Mouse (Mus musculus): ENCODE measurements at regions not wholly inside any gene's neighbourhood (a gene's known extent, or its start where the extent isn't known, plus 50 kb on each side); places are given as distances from the start of the nearest gene placed in this dataset.

GRCm38 (mm10) chr2:178958829-178959228 is 483.4 kb upstream of the Cdh4 start:
- no peak for DNase-seq

DNA sequence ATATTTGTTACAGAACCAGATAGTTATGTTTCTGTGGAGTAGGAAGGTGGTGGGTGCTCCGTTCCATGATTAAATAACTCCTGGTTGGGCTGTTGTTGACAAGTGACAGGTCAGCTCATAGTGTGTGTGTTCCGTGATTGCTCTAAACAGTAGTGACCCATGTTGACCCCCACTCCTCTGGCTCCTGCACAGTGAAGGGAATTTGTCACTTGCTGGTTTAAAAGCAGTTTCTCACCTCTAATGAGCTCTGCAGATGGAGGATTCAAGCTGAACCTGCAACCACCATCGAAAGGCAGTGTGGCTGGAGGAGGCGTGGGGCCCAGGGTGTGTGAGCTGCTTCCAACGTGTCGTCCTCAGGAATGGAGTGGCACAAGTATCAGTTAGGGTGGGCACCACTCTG is 482.6 kb upstream of the Cdh4 start:
- no peak for DNase-seq

DNA sequence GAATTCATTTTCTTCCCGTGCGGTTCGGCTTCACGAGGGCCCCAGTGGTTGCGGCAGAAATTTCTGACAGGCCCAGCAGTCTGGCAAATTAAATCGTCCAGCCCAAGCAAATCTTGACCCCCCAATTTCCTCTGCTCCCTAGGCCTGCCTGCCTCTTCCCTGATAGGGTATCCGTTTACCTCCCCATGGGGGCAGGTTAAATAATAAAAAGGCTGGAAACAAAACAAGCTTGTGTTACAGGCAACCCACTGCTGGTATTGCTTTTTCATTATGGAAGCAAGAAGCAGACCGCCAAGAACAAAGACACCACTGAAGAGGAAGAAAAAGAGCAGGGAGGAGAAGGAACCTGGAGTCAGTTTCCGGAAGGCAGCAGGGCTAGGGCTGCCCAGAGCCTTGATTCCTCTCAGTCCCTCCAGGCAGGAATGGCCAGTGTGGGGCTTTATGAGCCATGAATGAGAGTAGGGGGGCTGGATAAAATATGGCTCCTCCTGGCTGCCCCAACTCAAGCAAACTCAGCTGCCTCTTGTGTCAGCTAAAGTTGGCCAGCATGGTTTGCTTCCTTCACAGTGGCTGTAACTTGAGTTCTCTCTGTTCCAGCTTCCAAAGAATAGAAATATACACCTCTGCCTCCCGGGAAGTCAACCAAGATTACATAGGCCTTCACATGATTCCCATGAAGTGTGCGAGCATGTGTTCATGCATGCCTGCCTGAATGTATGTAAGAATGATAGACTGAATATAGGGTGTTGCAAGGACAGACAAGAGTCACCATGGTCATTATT is 474.5 kb upstream of the Cdh4 start:
- no peak for DNase-seq

DNA sequence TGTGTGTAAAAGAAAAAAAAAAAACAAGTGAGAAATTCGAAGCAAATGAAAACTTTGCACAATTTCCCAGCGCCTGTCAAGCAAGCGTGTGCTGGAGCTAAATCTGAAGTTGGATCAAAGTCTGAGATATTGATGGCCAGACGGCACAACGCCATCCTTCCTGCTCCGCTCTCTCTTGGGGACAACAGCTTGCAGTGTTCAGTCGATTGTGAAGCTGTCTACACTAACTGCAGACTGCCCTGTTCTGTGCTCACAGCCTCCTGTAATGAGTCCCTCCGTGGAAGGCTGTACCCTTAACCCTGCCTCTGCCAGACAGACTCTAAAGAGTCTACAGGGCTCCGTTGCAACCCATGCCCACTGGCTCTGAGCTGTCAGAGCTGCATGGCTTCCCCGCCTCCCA is 472.5 kb upstream of the Cdh4 start:
- no peak for DNase-seq

- no peak for DNase-seq
Measured at GRCm38 (mm10) chr2:178975366-178975765, 466.9 kb upstream of the Cdh4 start.

GRCm38 (mm10) chr2:178976046-178976445 is 466.2 kb upstream of the Cdh4 start:
- DNase-seq = no peak

GRCm38 (mm10) chr2:178976495-178976894 is 465.7 kb upstream of the Cdh4 start:
- DNase-seq = no peak

GRCm38 (mm10) chr2:178979451-178979850 is 462.8 kb upstream of the Cdh4 start:
- DNase-seq = no peak

- DNase-seq = no peak
Measured at GRCm38 (mm10) chr2:178981736-178982502, 460.3 kb upstream of the Cdh4 start.

- no peak for DNase-seq
Measured at GRCm38 (mm10) chr2:178983801-178984200, 458.4 kb upstream of the Cdh4 start.

DNA sequence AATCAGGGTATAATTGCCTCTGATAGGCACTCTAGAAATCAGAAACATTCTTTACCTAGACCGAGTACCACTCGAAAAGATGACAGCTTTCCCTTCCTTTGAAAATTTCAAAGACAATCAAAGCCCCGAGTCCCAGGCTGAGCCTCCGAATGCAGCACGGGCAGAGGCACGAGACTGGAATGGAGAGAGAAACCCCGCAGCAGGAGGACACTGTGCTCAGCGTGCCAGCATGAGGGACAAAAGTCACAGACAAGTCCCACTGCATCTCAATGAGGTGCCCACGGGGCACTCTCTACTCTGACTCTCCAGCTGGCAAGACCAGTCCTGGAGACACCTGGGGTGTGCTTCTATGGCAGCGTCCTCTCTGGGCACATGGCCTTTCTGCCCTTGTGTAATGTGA is 454.3 kb upstream of the Cdh4 start:
- DNase-seq = no peak

DNA sequence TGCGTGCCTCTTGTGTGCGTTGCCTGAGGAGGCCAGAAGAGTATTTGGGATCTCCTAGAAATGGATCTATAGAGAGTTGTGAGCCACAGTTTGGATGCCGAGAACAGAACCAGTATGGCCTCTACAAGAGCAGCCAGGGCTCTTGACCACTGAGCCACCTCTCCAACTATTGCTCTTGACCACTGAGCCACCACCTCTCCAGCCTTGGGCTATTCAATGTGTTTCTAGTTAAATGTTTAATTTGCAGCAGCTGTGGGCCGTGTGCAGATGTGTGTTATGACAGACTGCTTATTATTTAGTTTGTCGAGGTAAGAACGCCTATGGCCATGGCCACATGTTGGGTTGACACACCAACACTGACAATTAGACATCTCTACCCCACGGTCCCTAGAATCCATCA is 452.9 kb upstream of the Cdh4 start:
- no peak for DNase-seq

DNA sequence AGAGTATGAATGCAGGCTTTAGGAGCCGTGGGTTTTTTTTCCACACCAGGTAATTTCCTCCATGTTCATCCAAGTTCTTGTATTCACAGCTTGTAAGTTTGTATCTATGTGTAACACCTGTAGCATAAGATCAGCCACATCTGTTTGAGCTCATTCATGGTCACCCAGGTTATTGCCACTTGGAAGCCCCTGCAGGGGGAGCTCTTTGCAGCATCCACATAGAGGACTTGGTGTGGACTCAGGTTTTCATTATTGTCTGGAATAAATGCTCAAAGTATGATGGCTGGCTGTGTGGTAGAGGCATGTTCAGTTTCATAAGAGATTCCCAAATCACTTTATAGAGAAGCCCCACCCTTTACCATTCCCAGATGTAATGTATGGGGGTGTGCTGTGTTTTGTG is 452.4 kb upstream of the Cdh4 start:
- no peak for DNase-seq

DNA sequence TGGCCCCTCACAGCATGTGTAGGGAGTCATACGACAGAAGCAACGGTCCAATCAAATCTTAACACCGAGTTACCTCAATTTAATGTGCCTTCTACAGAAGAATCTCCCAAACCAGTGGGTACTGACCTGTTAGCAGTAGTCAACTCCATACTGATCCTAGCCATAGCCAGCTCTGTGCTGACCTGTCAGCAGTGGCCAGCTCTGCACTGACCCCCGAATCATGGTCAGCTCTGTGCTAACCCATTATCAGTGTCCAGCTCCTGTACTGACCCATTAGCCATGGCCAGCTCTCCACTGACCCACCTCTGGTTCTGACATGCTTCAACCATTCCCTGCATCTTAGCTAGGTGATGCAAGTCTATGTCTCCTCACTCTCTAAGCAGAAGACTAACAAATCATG is 451.3 kb upstream of the Cdh4 start:
- DNase-seq = no peak

- DNase-seq = no peak
Measured at GRCm38 (mm10) chr2:178992334-178993116, 449.7 kb upstream of the Cdh4 start.

GRCm38 (mm10) chr2:178997921-178998320 is 444.3 kb upstream of the Cdh4 start:
- no peak for DNase-seq

GRCm38 (mm10) chr2:179000448-179001081 is 441.7 kb upstream of the Cdh4 start:
- DNase-seq = no peak

DNA sequence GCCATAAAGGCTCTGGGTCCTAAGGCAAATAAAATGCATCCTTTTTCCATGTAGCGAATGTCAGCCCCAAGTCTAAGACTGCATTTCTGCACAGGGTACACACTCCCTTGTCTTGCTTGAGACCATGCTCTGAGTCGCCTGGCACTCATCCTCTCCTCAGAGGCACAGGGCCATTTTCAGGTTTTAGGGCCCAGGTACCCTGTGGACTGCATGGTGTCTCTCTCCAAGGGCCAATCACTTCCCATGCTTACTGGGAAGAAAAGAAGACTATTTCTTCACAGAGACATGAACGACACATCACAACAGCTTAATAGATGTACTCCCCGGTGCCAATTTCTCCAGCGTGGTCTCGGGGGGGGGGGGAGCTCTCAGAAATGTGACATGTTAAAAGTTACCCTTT is 434.5 kb upstream of the Cdh4 start:
- no peak for DNase-seq

DNA sequence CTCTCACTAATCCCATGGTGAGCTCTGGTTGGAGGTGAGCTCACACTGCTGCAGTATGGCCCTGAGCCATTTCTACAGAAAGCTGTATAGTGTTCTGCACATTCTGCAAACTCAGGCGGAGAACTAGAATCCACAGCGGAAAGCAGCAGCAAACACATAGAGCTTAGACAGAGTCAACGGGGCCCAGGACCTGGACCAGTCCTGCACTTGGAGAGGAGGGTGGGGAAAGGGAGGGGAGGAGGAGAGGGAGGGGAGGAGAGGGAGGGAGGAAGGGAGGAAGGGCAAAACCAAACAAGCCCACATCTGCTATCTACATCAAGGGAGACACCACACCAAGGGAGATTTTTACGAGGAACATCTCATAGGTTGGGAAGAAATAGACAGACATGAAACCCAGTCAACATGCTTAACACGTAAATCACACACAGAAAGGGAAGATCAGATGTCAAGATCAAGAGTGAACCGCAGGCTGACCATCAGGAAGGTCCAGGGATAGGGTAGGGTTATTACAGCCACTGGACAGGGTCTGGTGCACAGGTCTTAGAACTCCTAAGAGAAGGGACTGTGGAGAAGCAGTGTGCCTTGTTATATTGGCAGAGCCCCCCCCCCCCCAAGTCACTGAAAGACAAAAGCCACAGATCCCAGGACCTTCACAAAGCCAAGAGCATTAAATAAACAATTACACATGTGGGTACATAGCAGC is 428.2 kb upstream of the Cdh4 start:
- no peak for DNase-seq

GRCm38 (mm10) chr2:179022675-179023194 is 419.5 kb upstream of the Cdh4 start:
- DNase-seq = no peak

GRCm38 (mm10) chr2:179024225-179024624 is 418.0 kb upstream of the Cdh4 start:
- DNase-seq = no peak

GRCm38 (mm10) chr2:179033171-179033570 is 409.1 kb upstream of the Cdh4 start:
- DNase-seq = no peak

All from right cerebral cortex, postnatal 14 days (tissue).